Mouse (Mus musculus): ENCODE results near the gene Rragc.
A peak's percentile ranks its signal among the peaks of the same experiment; 100 is the strongest.
"Not testable (repeated sequence)": the region's sequence is repeated elsewhere in the genome, so short reads cannot be mapped to it uniquely, and the experiment has no call there.

The Rragc gene

DNA sequence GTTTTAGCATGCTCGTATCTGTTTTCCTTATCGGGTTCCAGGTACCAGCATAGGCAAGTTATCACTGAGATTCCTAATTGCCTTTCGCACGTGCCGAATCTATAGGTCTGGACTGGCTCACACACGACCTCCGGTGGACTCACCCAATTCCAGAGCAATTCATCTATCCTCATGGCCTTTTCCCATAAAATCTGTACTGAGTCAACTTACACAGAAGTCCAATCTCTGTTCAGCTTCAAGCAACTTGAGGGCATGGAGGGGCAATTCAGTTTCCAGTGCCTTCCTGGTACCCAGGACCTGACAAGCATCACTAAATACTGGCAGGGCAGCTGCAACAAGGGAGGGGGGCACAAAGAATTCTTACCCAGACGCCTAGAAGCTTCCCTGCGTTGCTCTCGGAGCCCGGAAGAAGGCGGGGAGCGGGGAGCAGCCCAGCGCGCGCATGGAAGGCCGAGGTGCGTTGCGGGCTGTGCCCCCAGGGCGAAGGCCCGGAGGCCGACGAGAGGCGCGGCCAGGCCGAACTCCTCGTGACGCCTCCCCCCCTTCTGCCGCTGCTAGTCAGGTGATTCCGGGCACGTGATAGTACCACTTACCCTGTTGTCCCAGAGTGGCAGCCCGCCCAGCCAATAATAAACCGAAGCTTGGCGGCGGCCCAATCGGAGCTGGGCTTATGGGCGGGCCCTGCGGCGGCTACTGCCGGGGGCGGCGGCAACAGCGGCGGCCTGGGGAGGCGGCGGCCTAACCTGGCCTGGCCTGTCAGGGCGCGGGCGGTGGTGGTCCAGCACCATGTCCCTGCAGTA is at the start of gene Rragc:
Gene Rragc (plus strand): TSS at position 699 of the 800 bp plus-strand sequence.
- DNase-seq (ENCODE audit: low read depth, low spot score) = peak; percentile 98

DNA sequence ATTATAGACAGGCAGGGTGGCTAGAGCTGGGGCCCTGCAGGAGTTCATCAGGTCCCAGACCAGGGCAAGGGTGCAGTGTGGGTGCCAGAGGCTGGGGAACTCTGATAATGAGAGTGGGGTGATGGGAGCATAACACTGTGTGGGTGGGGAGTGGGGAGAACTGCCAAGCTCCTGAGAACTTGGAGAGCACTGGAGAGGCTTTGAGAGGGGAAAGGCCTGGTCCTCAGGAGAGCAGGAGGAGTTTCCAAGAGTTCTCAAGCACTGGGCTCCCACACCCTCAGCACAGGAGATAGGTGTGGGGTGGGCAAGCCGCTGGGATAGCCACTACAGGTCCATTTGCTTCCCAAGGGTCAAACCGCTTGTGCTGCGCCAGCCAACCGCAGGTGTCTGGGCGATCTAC is 23.5 kb upstream of the Rragc start:
- no peak for DNase-seq (ENCODE audit: low read depth, low spot score)

DNA sequence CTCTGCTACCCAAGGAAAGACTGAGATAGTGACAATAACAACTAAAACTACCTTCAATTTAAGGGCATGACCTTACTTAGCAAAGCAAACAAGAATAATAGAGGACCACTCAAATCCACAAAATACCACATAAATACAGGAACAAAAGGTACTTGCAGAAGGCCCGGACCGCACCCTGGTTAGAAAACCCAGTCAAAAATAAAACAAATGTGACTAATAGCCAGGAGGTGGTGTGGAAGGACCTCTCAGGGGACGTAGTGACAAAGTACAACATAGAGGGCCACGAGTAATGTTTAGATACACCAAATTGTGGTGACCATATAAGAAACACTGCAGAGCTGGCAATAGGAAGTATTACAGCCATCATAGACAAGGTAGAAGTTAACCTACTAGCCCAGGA is 23.0 kb upstream of the Rragc start:
- DNase-seq (ENCODE audit: low read depth, low spot score) = no peak

DNA sequence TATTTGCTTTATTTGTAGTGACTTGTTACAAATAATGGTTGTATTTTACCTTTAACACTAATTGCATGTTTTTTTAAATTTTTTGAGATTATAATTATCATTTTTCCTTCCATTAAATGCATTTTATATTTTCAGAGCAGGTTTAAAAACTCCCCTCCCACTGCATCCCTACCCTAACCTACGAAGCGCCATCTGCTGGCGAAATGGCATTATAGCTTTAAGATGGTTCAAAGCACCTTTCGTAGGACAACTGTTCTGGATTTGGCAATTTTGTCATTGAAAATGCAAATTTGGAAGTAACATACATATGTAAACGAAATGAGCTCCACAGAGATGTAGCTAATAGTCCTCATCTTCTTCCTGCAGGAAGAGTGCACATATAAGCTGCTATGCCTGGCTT is 18.6 kb upstream of the Rragc start:
- peak; percentile 54 for DNase-seq (ENCODE audit: low read depth, low spot score)

DNA sequence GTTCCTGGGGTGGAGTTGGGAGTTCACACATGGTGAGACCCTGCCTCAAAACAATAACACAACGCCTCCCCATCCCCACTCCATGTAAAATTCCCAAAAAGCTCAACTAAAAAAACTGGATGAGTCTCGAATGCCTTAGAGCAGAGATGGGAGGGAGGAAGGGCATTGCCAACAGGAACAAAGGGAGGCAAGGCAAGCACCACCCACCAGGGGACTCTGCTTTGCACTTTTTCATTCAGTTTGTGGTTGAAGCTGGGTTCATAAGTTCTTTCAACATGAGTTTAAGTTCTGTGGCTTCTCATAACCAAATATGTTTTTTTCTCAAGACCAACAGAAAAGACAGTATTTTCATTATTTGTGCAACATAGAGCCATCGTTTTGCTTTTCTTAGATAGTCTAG is 13.8 kb upstream of the Rragc start:
- no peak for DNase-seq (ENCODE audit: low read depth, low spot score)

DNA sequence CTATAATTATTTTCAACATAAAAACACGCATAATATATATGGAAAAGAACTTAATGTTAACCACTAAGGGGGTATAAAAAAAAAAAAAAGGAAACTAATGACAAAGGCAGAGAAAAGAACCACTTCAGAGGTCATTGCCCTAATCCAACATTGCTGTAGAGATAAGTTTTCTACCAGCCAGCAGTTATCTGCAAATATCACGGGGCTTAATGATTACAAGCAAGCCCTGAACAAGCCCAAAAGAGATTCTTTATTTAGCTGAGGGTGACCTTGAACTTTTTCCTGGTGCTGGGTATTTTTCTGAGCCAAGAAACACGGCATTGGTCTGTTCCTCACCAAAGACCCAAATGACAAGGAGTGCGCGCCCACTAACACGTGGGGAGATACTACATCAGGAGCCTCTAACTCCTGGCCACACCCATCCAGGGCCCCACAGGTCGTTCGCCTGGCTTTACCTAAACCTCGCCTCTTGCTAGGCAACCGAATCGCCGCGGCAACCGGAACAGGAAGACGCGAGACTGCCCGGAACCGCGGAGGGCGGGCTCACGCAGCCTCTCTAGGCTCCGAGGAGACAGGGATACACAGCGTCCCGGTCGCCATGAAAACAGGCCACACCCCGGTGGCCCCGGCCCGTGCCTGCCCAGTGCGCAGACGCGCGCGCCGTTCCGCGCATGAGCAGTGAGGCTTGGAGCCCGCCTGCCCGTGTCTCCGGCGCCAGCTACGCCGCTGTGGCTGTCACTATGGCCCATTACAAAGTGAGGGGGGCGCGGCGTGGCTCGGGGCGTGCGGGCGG is 12.7 kb upstream of the Rragc start, which contains the start of gene Mycbp:
Gene Mycbp (plus strand): TSS at position 500 of the 793 bp plus-strand sequence.
- peak; percentile 99 for DNase-seq (ENCODE audit: low read depth, low spot score)

DNA sequence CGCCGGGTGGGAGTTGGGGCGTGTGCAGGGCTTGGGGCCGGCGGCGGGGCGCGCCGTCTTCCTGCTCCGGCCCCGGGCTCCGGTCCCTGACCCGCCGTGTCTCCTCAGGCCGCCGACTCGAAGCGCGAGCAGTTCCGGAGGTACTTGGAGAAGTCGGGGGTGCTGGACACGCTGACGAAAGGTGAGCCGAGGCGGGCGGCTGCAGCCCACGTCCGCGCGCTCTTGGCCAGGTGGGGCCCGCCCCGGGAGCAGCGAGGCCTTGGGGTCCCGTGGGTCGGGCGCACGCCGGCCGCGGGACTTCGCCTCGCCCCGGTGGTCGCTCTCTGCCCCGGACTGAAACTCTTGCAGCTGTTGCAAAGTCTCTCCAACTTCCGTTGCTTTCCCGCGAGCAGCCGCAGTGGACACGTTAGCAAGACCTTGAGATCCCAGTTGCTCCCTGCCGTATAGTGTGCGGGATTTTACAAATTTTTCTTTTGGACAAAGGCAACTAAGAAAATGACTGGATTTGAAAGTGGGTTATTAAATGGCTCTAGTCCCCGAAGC is 12.0 kb upstream of the Rragc start:
- DNase-seq (ENCODE audit: low read depth, low spot score) = no peak

DNA sequence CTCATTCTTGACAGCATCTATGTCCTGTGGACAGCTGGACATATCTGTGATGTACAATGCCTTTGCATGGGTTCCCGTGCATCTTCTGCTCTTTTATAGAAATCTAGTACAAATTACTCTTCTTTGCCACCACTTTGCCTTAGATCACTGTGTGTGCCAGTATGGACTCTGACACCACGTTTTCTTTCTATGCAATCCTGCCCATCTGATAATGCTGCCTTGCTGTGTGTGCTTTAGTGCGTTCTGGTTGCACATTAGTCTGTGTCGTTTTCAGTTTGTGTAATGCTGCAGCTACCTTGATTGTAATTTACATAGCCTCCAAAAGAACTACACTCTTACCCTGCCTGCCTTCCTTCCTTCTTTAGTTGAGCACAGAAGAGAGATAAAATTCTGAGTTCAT is 5.7 kb upstream of the Rragc start:
- DNase-seq (ENCODE audit: low read depth, low spot score) = no peak

DNA sequence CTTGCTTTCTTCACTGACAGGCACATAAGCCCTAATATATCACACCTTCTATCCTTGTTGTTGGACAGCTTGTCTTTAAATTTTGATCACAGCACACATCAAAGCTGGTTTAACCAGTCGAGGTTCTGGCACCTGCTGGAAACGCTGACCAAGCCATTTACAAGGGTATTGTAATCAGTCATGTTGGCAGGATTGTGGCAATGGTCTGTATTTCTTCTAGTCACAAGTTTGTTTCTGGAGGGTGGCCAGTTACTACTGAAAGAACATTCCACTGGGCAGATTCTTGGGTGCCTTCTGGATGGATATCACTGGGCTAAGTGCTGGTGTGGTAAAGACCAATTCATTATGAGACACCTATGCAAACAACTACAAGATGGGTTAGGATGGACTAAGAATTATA is 4.8 kb upstream of the Rragc start:
- DNase-seq (ENCODE audit: low read depth, low spot score) = no peak

DNA sequence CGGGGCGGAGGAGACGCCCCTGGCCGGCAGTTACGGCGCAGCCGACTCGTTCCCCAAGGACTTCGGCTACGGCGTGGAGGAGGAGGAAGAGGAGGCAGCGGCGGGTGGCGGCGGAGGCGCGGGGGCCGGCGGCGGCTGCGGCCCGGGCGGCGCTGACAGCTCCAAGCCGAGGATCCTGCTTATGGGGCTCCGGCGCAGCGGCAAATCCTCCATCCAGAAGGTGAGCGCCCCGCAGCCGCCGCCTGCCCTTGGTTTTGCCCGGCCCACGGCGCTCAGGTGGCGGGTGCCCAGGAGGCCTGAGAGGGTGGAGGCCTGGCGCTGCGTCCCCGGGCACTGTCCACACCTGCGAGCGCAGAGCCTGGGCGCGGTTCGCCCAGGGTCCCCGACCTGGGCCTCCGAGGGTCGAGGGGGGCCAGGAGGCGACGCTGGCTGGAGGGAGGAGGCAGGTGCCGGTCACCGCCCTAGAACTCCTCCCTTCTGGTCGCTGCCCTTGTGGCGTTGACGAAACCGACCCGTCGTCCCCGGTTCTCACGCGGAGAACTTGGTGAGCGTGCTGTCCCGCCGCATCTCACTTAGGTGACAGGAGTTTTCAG is 398 bp downstream of the Rragc start, which contains the start of gene 4930535I16Rik:
Gene 4930535I16Rik (minus strand): TSS at position 475 of the 593 bp plus-strand sequence.
- DNase-seq (ENCODE audit: low read depth, low spot score) = peak; percentile 66

DNA sequence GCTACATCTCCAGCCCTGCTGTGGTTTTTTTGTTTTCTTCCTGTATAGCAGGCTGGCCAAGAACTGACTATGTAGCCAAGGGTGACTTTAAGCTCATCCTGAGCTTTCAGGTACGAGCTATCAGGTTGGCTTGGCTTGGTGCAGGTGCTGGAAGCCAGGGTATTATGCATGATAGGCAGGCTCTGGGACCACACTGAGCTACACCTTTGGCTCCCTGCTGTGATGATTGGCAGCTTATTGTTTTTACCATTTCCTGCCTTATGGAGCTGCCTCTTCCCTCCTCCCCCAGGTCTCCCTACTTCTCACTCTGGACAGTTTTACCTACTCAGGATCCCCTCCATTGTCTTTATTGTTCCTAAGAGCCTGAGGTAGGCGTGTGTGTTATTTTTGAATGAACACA is 1.6 kb downstream of the Rragc start:
- DNase-seq (ENCODE audit: low read depth, low spot score) = no peak

DNA sequence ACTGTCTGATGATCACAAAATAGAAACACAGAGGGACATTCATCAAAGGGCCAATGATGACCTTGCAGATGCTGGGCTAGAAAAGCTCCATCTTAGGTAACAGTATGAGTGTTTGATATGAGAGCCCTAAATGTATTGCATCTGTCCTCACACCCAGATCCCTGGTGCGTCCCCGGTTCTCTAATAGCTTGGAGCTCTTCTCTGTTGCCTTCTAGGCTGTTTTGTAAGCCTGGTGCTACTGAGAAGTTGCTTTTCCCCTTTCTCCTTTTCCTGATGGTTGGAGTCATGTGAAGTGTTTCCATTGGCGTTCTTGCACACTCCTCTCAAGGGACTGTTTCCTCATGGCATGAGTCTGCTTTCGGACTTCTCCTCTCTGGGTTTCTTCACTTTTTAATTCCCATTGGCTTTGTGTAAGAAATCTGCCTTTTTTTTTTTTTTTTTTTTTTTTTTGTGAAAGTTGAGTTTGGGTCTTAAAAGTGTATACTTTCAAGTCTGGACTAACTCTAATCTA is 3.9 kb downstream of the Rragc start:
- DNase-seq (ENCODE audit: low read depth, low spot score) = no peak

DNA sequence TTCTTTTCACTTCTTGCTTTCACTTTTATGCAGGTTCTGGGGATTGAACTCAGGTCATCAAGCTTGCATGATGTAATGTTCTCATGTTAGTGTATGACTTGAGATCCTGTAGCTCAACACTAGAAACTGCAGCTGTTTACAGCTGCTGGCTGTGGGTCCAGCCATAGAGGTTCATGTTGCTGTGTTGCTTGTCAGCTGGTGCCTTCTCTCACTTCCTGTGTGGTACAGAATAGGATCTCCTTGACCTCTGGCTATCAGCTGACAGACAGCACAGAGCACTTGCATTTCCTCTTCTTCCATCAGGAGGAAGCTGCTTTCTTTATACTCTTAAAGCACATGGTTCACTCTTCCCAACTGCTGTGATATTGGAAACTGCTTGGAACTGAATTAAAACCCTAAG is 10.7 kb downstream of the Rragc start:
- DNase-seq (ENCODE audit: low read depth, low spot score) = peak; percentile 77

DNA sequence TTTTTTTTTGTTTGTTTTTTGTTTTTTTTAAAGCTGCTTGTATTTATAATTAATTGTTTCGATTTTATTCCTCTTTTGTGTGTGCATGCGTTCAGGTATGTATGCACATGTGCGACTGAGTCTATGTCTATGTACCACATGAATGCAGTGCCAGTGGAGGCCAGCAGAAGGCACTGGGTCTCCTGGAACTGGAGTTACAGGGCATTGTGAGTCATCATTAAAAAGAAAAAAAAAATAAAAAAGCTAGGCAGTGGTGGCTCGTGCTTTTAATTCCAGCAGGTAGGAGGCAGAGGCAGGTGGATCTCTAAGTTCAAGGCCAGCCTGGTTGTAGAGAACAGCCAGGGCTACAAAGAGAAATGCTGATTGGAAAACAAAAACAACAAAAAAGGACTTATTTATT is 12.7 kb downstream of the Rragc start:
- DNase-seq (ENCODE audit: low read depth, low spot score) = no peak

DNA sequence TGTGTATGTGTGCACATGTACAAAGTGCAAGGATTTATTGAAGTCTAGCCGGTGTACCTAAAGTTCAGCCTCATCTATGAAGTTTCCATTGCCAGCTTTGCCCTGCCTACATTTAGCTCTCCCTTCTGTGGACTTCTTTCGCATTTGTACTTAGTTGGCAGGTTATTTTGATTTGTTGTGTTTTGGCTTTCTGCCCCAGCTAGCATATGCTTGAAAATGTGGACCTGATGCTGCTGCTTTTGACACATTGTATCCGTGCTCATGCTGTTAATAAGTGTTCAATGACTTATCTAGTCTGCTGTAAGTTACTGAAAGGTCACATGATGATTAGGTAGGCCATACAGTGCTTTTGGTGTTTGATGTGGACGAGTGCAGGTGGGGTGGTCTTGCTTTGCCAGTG is 17.1 kb downstream of the Rragc start:
- no peak for DNase-seq (ENCODE audit: low read depth, low spot score)

DNA sequence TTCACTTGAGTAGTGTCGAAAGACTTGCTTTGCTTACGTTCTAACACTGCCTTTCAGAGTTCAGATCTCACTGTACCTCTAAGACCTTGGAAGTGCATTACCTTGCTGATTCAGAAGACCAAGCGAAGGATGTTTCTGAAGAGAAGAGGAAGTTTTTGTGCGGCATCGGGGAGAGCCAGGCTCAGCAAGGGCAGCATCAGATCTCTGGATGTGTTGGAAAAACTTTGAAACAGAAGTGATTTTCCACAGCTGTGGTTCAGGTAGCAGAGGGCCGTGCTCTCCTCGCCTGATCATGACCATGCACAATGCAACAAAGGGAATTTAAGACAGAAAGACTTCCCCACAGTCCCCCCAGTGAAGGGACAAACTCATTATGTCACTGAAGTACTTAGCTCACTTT is 18.8 kb downstream of the Rragc start:
- no peak for DNase-seq (ENCODE audit: low read depth, low spot score)

DNA sequence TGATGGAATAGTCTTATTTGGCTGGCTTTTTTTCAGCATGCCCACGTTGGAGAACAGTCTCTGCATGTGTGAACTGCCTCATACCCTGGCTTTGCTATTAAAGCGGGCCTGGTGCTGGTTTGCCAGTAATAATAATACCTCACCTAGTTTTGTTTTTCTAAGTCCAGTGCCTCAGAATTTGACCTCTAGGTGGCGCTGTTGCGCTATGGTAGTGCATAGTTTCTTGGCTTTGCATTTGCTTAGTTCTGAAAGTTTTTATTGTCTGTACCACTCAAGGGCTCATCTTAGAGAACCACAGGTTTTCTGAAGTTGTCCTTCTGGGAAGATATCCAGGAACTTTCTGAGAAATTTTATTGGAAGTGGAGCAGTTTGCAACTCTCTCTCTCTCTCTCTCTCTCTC is 22.6 kb downstream of the Rragc start:
- peak; percentile 80 for DNase-seq (ENCODE audit: low read depth, low spot score)

DNA sequence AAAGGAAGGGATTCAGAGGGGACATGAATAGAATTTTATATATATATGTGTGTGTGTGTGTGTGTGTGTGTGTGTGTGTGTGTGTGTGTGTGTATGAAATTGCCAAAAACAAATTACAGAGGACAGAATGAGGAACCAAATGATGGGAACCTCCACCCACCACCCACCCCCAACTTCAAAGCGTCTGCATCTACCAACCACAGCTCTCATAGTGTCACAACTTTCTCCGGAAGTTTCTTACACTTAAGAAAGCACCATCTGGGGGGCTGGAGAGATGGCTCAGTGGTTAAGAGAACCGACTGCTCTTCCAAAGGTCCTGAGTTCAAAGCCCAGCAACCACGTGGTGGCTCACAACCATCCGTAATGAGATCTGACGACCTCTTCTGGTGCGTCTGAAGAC is 23.6 kb downstream of the Rragc start:
- not testable (repeated sequence) for DNase-seq (ENCODE audit: low read depth, low spot score)

DNA sequence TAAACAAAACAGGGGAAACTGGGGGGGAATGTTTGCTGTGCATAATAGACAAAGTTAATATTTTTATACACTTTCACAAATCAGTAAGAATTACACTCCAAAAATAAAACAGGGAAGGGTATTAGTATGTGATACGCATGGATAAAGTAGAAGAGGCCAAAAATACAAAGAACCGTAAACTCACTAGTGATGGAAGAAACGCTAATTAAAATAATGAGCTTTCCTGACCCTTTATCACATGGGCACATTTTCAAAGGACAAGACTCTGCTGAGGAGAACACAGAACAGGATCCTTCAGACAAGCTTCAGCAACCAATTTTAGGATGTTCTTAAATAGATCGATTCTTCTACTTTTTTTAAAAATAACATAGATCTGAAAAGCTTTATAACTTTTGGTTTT is 29.5 kb downstream of the Rragc start:
- no peak for DNase-seq (ENCODE audit: low read depth, low spot score)

DNA sequence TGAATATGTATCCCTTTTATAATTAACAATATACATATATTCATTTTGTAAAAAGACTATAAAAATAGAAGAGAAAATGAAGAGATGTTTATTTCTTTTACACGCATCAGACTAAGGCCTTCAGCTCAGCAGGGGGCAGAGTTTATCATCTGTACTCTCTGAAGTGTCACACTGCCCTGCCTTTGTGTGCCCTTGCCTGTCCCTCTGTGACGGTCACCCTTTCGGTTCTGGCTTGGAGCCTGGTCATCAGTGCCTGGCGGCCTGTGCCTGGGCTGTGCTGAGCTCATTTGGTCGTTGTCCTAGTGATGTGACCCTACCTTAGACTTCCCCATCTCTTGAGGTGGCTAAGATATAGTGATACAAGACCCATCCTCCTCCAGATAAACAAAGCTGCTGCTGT is 29.9 kb downstream of the Rragc start:
- no peak for DNase-seq (ENCODE audit: low read depth, low spot score)

DNA sequence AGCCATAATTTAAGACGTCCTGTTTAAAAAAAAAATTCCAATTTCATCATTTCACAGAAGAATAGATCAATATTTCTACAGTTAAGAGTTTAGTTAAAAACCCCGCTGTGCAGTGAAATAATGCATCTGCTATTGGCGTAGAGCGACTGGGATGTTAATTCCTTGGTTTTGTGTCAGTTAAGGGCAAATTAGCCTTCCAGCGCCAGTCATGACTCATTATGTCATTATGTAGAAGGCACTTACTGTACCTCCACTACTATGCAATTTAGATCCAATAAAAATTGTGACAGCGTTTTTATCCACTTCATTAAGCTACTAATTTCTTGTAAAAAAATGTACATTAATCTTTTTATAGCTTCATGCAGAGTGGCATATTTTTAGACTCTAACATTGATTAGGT is 31.7 kb downstream of the Rragc start:
- no peak for DNase-seq (ENCODE audit: low read depth, low spot score)

DNA sequence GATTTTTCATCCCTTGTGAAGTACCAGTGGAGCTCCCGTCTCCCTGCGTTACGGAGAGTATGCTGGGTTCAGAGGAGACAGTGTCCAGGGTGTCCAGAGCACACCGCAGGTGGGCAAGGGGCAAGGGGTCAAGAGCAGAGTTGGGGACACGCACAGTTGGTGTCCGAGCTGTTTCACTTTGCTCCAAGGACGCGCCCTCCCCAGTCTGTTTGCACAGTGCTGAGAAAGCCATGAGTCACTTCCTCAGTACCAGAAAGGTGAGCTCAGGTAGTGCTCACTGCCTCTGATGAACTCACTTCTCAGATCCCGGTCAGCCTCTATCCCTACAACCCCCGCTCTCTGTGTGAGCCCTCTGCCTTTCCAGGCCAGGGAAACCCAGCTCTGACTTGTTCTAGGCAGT is 32.4 kb downstream of the Rragc start:
- DNase-seq (ENCODE audit: low read depth, low spot score) = no peak

Measured in A20 (cell line).